Mouse (Mus musculus): Measurements from ENCODE around the gene Fam181b.

DNA sequence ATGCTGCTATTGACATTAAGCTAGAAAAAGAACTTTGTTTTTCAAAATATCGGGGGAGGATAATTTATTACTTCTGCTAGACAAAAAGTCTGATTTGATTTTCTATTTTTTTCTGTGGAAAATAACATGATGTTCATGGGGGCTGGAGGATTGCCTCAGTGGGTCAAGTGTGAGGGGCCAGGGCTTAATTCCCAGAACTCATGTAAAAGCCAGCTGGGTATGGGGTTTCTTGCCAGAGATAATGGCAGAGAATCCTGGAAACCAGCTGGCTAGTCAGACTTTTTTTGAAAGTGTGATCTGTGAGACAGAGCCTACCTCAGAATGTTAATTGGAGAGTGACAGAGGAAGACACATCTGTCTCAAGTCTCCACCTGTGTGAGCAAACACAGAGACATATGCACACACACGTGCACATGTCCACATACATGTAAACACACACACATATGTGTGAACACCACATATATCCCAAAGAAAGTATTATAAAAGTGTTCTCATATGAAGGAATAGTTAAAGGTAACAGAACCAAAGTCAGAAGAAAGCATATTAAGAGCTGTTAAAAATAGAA lies 25.2 kb downstream of the Fam181b start:
- TF ChIP-seq CTCF (IDR thresholded peaks at IDR 0.05; ENCODE audit: extremely low read depth, insufficient read depth, low read length) (no peak), POLR2A (IDR thresholded peaks at IDR 0.05; ENCODE audit: extremely low read depth, insufficient read depth, low read length) (no peak)
